Mouse (Mus musculus): ENCODE measurements around the gene Helz.

Gene Helz

DNA sequence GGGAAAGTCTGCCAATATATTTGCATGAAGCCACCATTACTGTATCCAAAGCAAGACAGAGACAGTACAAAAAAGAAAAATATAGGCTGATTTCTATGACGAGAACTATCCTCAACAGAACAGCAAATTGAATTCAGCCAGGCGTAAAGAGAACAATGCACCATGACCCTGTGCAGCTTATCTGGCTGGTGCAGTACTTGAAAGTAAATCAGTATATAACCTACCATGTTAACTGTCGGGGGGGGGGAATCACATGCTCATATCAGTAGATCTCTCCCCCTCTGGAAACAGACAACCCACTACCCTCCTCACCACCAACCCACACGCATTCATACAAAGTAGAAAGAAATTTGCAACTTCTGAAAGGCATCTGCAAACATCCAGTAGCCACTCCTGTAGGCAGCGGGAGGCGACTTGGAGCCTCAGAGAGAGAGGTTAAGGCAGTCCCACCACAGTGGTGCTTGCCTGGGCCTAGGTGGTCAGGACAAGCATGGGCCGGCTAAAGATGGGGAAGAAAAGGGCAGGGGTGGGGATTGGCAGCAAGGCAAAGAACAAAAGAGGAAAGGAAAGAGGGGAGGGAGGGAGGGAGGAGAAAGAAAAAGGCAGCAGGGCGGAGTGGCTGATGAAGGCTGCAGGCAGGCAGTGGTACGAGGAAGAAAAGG, 135.1 kb downstream of the Helz start:
- DNase-seq: no peak

DNA sequence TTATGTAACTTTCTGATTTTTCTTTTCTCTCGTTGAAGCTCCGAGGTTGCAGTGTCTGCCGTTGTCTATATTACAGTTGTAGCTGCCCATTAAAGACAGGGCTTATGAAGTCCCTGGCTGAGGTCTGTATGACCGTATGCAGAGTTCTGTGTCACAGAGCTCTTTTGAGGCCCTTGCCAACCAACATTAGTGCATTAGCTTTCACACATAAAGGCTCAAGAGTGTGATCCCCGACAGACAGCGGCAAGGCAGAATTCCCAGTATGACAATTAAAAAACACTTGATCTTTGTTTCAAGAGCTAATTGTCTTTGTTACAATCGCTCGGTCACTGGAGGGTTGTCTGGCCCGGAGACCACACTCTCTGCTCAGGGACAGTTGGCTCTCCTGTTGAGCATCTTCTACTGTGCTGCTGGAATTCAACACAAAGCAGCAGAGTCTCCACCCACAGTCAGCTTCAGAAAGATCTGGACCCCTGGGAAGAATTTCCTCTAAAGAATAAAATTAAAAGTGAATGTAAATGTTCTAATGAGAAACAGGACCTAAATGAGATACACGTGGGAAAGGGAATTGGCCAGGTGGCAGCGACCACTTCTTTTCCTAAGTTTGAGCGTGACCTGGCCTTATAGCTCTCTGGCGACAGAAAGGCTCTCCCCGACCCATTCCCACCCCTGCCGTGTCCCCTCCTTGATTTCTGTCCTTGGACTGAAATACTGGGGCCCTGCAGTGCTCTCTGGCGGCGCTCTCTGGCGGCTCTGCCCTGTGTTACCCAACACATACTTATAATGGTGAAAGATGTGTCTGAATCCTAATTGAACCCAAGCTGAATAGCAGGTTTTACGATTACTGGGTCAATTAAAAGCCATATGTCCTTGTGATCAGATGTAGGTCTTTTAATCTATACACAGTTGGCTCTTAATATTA, 136.1 kb downstream of the Helz start:
- DNase-seq: no peak

DNA sequence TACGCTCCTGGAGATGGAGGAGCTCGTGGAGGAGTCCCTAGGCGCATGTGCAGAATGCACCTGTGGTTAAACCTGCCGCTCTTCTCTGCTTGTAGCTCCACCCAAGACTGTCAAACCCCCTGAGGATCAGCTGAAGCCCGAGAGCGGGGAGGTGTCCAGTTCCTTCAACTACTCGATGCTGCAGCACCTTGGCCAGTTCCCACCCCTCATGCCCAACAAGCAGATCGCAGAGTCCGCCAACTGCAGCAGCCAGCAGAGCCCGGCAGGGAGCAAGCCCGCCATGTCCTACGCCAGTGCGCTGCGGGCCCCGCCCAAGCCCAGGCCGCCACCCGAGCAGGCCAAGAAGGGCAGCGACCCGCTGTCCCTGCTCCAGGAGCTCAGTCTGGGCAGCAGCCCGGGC, 138.6 kb downstream of the Helz start:
- DNase-seq: no peak

DNA sequence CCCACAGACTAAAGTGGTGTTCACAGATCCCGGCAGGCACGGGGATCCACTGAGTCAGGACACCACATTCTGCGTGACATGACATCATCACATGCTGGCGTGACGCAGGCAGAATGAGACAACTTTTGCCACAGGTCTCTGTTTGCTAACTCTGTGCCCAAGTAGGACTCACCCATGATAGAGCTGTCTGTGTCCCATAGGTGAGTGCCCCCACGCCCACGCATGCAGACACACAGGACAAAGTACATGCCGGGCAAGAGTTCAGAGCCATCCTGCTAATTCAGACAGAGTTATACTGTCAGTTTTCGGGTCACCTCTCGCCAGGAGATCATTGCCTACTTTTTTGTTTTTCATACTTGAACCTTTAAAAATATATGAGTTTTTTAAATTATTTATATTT, 140.8 kb downstream of the Helz start:
- no peak for DNase-seq

DNA sequence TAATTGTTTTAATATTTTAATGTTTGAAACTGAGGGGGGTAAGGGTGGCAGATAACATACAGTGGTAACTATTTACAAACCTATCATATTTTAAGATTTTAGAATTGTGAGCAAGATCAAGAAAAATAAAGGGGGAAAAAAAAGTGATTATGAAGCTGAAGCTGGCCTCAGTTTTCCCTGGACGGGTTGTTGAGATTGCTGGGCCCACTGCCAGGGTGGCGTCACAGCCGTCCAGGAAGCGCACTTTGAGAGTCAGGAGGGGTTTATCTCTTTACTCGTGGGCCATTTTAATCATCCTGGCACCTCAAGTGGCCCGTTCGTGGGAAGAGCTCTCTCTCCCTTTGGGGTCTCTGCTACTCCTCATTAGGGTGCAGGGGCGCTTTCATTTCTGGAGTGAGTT, 143.8 kb downstream of the Helz start:
- DNase-seq: no peak

DNA sequence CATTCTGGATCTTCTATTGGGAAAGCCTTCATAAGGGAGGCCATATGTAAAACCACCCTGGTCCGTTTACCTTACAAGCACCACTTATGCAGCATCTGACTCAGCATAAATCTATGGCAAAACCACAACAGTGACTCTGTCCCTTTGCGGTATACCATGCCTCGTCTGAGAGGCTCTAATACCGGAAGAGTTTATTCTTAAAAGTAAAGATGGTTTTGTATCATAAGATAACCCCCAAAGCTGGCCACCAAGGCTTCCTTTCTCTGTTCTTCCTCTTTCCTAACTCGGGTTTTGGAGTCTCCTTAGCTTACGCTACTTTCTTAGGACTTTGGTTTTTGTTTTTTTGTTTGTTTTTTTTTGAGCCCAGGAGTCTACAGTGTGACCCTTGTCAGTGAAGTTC, 145.6 kb downstream of the Helz start:
- DNase-seq: no peak

DNA sequence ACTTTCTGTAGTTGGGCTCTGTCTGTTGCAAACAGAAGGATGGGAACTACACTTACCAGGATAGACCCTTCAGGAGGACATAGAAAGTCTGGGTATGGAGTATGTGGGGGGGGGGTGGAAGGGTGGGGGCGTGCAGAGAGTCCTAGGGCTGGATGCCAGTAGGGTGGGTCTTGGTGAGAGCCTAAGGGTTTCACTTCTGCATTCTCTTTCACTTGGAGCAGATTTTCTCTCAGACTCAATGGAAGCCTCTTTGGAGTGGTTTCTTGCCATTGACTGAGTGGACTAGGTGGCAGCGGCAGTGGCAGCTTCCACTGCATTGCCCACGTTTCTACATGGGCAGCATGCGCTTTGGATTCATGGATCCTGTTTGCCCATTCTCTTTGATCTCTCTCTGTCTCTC, 152.2 kb downstream of the Helz start:
- DNase-seq: no peak

DNA sequence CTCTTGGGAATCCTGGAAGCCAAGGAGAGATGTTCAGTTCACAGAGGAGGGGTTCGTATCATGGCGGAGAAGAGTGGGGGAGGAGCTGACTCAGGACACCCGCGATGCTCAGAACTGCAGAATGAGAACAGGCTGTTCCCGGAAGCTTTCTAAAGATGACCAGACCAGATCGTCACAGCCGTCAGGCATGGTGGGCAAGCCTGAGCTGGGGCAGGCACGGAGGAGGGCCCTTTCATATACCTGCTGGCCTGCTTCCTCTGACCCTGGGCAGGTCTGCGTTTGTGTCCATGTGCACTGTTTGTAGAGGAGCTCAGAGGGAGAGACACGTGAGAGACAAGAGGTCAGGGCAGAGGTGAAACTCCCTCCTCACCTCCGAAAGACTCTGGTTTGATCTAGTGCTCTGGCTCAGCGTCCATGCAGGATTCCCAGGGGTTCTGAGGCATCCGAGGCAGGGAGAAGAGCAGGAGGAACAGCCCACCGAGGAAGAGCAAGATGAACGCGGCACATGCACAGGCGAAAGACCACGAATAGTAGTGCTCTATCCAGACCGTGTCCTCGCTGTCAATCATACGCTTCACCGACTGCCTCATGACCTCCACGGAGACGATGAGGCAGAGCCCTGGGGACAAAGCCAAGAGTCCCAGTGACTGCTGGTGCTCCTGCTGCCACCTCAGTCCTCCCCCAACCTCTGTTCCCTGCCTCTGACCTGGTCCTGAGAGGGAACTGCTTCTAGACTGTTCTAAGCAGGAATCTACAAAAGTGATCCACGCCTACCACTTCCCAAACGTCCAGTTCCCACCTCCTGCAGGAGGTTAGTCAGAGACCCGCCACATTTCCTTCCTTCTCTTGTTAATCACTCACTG, 155.8 kb downstream of the Helz start:
- peak; percentile 24 for DNase-seq

DNA sequence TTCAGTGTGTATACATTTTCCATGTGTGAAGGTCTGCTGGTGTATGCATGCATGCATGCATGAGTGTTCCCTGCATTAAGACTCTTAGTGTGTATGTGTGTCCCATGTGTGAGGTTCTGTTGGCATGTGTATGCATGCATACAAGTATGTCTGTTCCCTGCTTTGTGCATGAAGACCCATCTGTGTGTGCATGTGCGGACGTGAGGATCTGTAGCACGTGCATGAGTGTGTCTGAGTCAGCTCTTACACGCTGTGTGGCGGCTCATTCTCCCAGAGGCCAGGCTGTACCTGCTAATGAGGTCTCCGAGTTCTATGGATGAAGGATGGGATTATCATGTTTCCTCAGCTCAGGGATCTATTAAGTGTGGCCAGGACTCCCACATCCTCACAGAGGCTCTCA, 157.3 kb downstream of the Helz start:
- no peak for DNase-seq

DNA sequence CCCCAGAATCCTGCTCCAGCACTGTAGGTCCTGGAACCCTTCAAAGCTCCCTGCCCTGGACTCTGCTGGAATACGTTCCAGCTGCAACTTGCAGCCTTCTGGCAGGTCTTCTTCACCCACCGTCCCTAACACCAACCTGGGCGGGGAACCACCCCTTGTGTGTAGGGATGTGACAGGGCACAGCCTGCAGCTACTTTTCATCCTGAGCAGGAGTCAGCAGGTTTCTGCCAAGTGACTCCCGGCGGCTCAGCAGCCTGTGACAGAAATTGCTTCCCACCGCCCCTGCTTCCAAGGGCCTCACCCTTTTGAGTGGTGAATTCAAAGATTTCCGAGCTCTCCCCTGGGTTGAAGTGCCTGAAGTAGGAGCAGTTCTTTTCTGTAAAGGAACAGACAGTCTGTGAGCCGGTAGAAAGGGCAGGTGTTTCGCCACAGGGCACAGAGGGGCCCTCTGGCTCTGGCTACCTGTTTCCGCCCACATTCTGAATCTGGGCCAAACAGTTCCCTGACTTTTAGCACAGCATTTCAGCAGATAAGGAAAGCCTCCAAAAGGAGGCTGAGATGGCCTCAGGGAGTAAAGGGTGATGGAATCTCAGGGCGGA, 157.8 kb downstream of the Helz start:
- peak; percentile 7 for DNase-seq

DNA sequence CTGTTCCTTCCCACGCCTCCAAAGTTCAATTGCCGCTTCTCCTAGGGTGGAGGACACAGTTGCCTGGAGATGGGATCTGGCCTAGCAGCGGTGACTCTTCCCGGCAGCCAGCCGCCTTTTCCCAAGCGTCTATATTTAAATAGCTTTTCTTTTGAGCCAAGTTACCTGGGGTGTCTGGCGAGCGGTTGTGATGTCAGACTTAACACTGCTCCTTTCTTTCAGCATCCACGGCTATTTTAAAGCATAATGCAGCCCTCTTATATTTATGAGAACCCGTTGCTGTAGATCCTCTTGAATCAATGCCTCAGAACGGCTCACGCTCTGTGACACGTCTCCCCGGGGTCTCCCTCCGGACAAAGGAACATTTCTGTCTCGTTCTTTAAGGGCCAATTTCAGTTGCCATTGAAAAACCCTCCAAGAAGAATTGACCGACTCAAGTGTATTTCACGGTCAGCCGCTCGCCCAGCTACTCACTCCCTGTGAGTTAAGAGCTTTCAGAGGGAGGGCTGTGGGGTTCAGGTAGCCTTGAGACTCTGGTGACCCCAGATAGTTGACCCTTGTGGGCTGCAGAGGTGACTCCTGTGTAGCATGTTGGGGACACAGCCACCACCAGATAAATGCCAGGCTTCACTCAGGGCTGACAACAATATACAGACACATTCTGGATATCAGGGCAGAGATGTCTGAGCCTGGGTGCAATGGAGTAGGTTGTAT, 160.3 kb downstream of the Helz start:
- no peak for DNase-seq

DNA sequence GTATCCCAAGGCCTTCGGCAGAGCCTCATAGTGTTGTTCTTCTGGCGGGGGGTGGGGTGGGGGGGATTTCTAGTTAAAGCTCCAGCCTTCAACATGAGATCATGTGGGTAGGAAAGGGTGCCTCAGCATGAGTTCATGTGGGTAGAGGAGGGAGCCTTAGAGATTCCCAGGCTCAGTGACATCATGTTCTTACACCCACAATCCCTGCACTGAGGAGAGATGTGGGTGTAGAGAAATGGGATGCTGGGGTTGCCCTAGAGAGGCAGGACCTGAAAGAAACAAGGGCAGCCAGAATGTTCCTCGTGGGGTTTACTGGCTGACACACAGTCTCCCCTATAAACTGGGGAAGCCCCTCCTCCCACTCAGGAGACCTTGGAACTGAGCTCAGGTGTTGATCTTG, 162.6 kb downstream of the Helz start:
- no peak for DNase-seq

DNA sequence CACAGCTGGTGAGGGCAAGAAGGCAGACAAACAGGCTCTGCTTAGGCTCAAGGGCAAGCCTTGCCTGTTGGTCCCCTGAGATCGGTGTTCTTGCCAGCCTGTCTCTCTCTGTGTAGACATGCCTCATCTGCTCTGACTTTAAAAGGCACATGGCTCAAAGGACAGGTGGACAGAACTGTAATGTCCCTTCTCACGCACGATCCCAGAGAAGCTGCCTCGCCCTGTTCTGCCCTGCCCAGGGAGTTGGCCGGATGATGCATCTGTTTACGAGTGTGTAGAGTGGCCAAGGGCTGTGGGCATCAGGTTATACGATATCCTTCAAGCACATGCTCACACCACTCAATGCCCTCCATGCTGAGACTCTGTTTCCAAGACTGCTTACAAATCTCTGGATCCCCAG, 166.6 kb downstream of the Helz start:
- no peak for DNase-seq

DNA sequence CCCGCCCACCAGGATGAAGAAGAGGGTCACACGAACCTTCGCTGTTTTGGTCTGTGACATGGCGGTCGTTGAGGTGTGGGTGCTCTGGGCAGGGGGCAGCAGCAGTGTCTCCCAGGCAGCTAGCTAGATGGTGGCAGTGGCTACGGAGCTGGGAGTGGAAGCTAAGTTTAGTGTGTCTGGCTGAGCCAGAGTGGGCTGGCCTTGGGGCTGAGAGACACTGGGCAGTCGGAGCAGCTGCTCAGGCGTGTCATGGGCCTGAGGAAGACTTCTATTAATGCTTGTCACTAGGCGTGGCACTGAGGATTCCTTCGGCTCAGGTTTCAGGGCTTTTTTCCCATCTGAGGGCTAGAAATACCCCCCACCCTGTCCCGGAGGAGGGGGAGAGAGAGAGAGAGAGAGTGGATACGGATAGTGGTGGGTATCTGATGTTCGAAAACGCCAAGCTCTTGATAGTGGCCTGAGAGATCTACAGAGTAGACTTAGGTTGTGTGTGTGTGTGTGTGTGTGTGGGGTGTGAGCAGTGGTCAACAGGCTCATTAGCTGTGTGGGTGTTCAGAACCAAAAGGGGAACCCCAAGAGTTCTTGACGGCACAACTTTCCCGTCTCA, 168.7 kb downstream of the Helz start, which contains the start of gene Cacng1:
TSS of gene Cacng1 (minus strand) at position 191 of the 607 bp plus-strand sequence.
- no peak for DNase-seq

DNA sequence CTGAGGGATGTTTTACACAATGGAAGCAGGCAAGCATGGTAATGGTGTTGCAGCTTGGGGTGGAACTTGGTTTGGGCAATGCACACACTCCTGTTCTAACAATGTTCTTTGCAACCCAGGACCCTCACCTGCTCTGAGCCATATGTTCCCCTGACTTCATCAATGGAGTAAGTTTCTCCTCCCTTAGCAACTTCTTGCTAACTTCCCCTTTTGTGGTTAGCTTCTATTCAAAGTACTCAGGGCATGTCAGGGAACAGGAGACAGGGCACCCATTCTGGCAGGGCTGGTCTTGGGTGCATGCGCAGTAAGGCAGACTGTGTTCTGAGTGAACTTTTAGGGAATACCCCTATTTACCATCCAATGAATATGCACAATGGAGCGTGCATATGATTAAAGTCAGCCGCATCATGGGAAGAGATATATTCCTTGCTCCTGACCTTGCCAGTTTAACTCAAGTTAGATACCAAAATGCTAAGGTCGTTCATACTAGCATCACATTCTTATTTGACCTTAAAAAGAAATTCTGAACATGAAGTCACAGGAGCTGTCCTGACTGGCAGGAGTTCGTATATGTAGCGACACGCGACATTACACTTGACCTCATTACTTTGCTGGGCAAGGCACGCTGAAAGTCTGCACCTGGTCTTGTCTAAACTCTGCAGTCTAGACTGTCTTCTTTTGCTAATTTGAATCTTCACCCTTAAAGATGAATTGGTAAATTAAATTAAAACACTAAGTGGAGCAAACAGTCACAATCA, 172.7 kb downstream of the Helz start:
- DNase-seq: no peak

DNA sequence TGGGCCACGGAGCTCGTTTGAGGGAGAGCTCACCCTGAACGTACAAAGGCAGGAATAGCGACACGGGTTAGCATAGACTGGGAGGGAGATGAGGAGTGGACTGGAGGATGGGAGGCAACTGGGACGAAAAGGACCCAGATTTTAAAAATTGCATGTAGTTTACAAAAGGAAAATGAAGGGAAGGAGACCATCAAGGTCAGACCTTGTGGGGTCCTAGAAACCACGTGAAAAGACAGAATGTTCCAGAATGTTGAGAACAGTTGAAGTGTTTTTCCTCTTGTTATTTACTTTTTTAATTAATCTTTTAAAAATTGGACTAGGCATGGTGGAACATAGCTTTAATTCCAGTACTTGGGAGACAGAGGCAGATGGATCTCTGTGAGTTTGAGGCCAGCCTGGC, 173.3 kb downstream of the Helz start:
- no peak for DNase-seq

DNA sequence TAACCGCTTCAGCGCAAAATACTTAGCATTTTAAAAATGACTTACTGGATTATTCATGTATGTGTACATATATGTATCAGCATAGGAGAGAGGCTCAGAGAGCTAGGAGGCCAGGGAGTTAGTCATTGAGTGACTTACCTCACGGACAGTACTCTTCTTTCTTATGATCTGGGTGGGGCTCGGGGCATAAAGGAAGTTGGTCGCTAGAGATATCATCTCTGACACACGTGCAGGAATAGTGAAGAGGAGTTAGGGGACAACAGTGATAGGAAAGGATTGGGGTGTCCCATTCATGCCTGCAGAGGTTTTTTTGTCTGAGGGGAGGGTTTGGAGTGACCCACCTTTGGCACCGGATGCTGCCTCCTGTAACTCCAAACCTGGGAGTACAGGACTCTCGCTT, 176.9 kb downstream of the Helz start:
- no peak for DNase-seq

DNA sequence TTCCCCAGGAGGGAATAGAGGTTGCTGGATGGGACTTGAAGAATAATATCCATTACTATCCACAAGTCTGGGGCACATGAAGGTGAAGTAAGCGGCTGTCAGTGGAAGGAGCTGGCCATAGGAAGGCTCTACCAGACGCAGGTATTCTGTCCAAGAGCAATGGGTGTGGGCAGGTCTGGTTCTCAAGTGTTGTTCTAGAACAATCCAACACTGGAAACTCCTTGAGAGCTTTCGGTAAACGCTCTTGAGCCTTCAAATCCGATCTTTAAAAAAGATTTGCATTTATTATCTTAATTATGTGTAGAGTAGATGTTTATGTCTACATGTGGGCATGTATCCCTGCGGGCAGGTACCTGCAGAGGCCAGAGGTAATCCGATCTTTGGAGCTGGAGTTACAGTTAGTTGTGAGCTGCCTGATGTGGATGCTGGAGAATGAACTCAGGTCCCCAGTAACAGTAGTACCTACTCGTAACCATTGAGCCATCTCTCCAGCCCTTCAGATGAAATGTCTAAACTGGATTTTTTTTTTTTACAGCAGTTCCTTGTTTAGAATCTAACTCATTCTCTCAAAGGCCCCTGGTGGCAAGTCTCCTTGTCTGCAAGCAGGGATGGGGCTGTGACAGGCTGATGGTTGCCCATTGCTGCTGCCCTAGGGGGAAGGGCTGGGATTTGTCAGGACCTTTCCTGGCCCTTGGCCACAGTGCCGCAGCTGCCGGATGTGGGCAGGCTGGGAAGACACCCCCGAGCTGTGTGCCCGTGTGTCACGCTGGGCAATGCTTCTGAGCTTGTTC, 180.5 kb downstream of the Helz start:
- no peak for DNase-seq

DNA sequence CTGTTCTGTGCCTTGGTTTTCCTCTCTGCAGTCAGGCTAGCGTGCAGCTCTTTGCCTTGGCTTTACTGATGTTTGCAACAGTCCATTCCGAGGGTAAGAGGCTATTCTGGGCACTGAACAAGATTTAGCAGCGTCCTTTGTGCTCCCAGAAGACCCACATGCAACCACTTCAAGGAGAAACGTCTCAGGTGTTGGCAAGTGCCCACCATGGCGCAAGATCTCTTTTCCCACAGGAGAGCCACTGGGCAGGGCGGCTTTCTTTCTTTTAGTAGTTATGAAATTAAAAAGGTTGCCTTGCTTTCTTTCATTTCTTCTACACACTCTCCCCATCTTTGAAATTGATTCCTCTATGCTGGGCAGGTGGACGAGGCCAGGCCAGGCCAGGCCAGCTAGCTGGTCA, 181.4 kb downstream of the Helz start:
- no peak for DNase-seq

DNA sequence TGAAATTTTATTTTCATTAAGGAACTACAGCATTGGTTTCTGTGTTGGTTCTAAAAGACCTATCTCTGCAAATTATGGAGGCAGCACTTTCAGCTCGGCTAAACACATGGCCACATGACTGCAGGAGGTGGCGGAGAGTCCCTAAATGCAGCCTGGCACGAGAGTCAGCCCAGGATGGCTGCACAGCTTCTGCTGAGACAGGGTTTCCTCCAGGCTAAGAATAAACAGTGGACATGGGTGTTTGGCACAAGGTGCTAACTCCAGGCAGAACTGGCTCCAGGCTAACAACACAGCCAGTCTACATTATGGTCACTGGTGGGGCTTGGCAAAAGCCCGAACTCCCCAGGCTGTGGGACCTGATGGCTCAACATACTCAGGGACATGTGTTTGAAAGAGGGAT, 183.2 kb downstream of the Helz start:
- peak; percentile 7 for DNase-seq

Measured in kidney, adult 9 months (tissue).